Mouse (Mus musculus) monocyte, adult 5-6 weeks (primary cell): Measurements from ENCODE around the gene Ogfod3. TPM values are rescaled to one million over a fixed set of nuclear protein-coding genes. Genes with fewer than 3 reads are reported as not detected.

Experiments
- ATAC-seq: fragments of 153-309, 156-312 bp; replicated peaks from 2 replicates; pipeline ENCODE4 v1.8.0; 2017; ENCODE audit warnings: mild to moderate bottlenecking; ENCODE audit not compliant: low TSS enrichment, insufficient number of reproducible peaks, severe bottlenecking, poor library complexity, low FRiP score
- total RNA-seq: library from RNA; stranded (forward); fragments of 200-1000, 200-491, 200-594 nt; gene quantifications from 3 replicates; pipeline ENCODE4 v1.2.3, GENCODE M21; 2017

The Ogfod3 gene
- total RNA-seq, 1 experiment from 2014 or later, result 2.8 TPM

GRCm38 (mm10) chr11:121201436-121202198 is 2.9 kb downstream of the Ogfod3 start:
- no peak for ATAC-seq

- no peak for ATAC-seq
Measured at GRCm38 (mm10) chr11:121200781-121201180, 3.7 kb downstream of the Ogfod3 start.

DNA sequence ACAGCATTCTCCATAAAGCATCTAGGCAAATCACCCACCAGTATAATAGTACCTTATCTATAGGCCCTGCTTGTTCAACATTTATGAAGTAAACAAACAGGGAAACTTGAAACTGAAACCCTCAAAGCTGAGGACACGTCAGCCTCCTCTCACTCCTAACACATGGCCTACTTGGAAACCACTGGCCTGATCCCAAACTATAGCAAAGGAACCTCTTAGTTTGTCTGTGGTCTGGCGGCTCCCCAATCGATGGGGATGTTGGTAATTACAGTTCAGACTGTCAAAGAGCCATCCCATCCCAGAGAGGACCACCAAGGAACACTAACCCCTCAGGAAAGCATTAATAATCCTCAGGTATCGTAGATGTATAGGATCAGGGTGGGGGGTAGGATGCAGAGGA is 4.7 kb downstream of the Ogfod3 start:
- no peak for ATAC-seq

DNA sequence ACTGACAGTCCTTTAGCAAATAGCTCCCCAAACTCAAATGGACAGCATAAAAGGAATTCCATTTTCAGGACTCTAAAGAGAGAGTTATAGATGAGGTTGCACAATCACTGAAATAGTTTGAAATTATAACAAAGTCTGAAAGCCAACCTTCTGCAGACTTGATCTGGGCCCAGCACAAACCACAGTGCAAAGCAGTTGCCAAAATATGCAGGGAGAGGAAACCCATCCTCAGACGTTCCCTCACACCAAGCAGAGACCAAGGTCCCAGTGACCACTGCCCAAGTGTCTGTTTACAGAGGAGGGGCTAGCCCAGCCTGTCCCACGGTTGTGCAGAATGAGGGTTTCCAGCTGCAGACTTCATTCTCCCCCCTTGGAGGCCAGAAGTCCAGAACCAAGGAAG is 5.9 kb downstream of the Ogfod3 start:
- no peak for ATAC-seq

GRCm38 (mm10) chr11:121193415-121193814 is 11.1 kb downstream of the Ogfod3 start:
- no peak for ATAC-seq

DNA sequence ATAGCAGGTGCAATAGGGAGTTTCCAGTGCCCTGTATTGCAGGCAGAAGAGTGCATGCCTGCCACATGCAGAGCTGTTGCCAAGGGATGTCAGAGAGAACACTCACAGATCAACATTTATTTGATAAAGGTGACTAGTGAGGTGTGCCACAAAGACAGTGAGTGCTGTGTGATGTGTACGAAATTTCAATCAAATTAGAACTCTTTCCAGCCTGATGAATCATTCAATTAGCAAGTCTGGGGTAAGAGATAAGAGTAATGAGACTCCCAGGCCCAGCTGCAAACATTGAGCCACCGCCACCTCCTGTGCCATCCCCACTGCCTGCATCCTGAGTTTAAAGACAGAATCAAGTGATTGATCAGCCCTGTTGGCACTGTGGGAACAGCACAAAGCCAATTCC is 11.8 kb downstream of the Ogfod3 start:
- ATAC-seq, result no peak

GRCm38 (mm10) chr11:121189681-121190080 is 14.8 kb downstream of the Ogfod3 start:
- ATAC-seq, result no peak

DNA sequence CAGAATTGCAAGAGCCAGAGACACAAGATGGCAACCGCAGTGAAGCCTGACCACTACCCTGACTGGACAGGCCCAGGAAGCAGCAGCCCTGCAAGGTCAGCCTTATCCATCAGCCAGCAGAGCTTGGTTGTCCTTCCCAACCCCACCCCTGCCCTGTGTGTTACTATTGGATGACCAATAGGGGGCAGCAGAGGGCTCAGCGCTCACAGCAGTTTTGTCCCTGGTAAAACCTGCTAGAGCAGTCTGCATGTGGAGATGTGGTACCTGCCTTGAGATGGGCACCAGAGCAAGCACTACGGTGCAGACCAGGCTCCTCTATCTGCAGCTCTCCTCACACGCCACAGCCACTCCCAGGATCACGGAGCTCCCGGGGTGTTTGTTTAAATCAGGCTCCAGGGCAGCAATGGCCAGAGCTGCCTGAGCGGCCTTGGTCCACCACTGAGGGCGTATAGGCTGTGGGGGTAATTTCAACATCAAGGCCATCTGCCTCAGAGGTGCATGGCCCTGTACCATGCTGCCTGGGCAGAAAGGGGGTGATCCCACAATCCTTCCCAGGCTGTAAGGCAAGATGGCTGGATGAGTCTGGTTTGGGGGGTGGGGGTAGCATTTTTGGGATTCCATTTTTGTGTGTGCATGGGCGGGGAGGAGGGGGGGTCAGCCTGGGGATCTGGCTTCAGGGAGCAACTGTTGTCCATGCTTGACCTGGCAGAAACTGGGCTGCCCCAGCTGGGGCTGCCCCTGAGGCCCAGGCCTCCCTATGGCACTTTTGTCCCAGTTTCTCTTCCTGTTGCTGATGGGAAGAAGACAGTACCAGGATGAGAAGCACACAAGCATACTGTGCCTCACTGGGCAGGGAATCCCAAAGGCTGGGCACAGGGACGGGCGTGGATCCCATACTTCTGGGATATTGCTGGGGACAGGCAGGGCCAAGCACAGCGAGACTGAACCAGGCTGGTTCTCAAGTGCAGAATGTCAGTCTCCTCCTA is 27.9 kb downstream of the Ogfod3 start:
- peak; percentile 78 for ATAC-seq

DNA sequence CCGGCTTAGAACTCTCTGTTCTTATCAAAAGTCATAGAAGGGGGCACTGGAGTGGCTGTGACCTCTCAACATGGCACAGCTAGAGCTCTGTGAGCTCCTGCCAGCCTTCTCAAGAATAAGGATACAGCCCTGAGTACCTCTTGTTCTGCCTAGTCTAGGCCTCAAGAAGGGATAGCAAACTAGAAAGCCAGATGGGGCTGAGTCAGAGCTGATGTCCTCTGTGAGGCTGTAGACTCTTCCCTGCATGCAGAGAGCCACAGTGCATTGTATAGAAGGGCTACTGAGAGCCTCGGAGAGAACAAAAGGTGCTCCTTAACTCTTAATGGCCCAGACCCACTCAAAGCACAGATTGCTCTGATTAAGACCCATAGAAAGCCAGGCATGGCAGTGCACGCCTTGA is 30.3 kb downstream of the Ogfod3 start:
- no peak for ATAC-seq

DNA sequence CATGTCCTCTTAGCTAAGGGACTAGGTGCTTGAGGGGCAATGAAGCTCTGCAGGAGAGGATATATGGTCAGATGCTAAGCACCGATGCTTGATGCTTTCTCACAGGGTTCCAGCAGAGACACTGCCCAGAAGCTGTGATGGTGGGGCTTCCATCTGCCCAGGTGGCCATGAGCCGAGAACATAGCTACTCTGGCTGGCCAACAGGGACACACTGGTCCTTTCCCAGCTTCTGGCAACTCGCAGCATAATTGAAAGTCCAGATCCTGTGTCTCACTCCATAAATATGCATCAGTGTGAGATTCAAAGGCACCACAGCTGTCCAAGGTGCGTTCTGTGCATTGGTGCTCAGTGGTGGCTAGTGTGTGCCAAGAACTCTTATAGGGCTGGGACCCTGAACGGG is 31.3 kb downstream of the Ogfod3 start:
- no peak for ATAC-seq

- no peak for ATAC-seq
Measured at GRCm38 (mm10) chr11:121163751-121164150, 40.8 kb downstream of the Ogfod3 start.

- ATAC-seq, result no peak
Measured at GRCm38 (mm10) chr11:121160636-121161346, 43.7 kb downstream of the Ogfod3 start.

DNA sequence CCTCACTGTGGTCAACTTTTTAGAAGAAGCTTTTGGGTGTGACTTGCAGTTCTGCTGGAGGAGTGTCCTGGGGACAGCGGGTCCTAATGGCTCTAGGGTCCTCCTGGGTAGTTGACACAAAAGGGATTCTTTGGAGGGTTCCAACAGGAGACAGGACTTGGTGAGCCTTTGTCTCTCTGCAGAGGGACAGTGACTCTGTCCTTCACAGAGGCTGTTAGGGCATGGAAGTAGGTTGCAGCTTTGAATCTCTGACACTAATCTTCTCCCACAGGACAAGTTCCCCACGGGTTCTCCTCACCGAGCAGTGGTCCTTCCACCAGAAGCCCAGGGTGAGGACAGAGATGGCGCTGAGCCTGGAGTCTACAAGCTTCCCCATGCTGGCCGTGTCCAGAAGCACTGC is 44.5 kb downstream of the Ogfod3 start, which contains the start of gene Uts2r:
Uts2r (plus strand) TSS at position 301 of the 400 bp plus-strand sequence.
- no peak for ATAC-seq

DNA sequence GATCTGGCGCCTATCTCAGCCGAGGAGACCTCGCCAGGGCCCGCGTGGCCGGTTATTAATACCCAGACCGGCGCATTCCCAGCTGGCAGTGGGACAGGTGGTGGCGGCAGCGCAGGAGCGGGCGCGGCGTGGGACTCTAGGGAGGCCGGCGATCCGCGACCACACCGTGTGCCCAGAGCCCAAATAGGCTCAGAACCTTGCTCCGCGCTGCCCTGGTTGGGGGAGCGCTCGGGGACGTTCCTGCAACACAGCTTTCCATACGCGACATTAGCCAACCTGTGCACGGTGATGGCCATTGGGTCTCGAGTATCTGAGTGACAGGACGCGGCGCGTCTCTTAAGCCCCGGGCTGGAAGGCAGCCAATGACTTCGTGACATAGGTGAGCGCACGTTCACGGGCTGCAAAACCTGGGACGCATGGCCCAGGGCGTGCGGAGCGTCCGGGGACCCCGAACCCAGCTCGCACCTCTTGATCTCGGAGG is 48.1 kb downstream of the Ogfod3 start:
- no peak for ATAC-seq

DNA sequence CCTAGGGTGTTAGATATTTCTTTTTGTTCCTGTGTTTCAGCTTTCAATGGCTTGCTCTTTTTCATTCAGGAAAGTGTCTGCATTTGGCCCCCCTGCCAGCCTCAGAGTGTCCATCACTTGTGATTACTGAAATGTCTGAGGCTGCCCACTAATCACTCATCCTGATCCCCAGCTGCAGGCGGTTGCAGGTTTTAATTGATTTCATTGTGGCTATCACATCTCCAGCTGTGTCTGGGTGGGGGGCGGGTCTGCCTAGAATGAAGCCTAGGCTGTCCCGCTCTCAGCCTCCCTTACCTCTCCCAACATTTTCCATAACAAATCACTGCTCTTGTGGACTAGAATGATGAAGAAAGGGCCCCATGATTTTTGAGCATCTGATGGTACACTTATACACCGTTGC is 50.3 kb downstream of the Ogfod3 start:
- ATAC-seq, result no peak

GRCm38 (mm10) chr11:121148193-121148592 is 56.3 kb downstream of the Ogfod3 start:
- ATAC-seq, result no peak

GRCm38 (mm10) chr11:121145865-121146264 is 58.6 kb downstream of the Ogfod3 start, which contains the start of gene Tex19.1:
Gene Tex19.1, plus strand, starts transcription at chr11:121146143.
- no peak for ATAC-seq

GRCm38 (mm10) chr11:121143325-121144015 is 61.0 kb downstream of the Ogfod3 start:
- ATAC-seq, result no peak
